Mouse (Mus musculus): Measurements from ENCODE around the gene Wfdc15a. TPM values are rescaled to one million over a fixed set of nuclear protein-coding genes. Genes with fewer than 3 reads are reported as not detected.
"Not testable (repeated sequence)": the region's sequence is repeated elsewhere in the genome, so short reads cannot be mapped to it uniquely, and the experiment has no call there.

Wfdc15a gene
- not detected for total RNA-seq (2021)

DNA sequence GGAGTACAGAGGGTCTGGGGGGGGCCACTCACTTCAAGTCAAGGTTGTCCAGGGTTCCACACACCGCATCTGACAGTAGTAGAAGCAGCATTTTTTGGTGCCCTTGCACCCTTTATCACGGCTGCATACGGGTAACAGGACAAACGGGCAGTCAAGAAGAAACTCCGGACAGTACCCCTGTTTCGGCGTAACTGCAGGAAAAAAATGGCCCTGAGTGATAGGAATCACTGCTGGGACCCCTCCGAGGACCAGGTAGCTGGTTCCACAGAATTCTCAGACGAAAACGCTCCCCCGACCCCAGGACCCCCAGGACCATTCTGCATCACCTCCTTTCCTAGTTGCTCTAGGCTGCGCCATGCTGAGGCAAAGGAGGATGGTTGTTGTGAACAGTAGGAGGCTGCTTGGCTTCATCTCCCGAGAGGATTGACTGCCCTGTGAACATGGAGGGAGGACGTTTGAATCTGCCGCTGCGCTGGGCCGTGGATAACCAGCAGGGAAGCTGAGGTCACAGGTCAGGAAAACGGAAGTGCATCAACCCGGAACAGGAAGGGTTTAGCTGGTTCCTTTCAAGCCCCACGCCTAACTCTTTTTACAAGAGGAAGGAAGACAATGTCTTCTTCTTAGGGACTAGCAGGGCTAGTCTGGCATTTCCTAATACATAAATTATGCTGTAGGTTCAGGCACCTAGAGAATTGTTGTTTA, at the start of gene Wfdc15a:
TSS of gene Wfdc15a (minus strand) at position 505 of the 702 bp plus-strand sequence.
- DNase-seq: no peak

DNA sequence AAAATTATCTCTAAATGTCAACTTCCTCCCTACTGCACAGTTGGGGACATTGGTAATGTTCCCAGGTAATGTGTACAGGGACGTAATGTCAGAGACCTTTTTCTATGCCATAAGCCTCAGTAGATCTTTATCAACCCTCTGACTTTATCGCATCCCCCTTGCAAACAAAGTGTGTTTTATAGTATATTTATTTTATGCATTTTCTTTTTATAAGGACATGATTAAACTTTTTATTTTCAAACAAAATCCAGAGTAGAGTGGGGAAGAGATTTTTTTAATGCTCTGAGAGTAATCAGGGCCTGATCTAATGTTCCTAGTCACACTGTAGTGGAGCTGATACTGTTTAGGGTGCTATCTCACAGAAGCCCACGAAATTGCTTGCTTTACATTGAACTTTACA, 38.4 kb upstream of the Wfdc15a start, which contains the start of gene Svs2:
TSS of gene Svs2 (minus strand) at position 101 of the 400 bp plus-strand sequence.
- no peak for DNase-seq

DNA sequence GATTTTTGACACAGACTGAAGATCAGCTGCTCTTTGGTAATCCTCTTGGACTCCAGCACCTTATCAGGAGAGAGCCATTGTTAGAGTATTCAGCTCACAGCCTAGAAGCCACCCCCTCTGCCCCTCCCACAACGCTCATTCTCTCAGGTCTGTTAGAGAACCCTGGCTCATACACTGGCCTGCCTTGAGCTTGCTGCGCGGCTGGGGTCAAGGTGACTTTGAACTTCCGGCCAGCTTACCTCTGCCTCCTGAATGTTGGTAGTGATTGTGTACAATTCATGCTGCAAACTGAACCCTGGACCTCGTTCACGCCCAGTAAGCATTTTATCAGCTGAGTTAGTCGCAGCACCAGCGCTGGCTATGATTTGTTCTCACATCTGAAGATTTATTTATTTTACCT, 32.7 kb upstream of the Wfdc15a start:
- no peak for DNase-seq

GRCm38 (mm10) chr2:164228361-164229070, 28.6 kb upstream of the Wfdc15a start:
- no peak for DNase-seq

- DNase-seq: no peak
These were observed 21.6 kb upstream of the Wfdc15a start, which contains the start of gene Wfdc15b for GRCm38 (mm10) chr2:164221522-164221921. Gene Wfdc15b (minus strand): TSS chr2:164221660.

- no peak for DNase-seq
These were observed 19.4 kb upstream of the Wfdc15a start for GRCm38 (mm10) chr2:164219295-164219694.

DNA sequence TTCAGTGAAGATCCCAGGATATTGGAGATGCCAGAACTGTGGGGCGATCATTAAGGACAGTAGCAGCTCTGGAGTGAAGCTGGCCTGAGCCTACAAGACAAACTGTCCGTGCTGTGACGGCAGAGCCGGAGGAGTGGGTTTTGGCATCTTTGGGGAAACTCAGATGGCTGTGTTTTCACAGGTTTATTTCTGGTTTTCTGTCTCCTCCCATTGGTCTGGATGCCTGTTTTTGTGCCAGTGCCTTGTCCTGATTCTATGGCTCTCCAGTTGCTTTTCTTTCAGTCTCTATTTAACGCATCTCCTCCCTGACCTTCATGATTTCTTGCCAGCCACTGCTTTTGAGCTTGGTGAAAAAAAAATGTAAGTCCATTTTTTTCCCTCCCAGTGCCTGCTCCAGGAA, 12.8 kb upstream of the Wfdc15a start:
- no peak for DNase-seq

DNA sequence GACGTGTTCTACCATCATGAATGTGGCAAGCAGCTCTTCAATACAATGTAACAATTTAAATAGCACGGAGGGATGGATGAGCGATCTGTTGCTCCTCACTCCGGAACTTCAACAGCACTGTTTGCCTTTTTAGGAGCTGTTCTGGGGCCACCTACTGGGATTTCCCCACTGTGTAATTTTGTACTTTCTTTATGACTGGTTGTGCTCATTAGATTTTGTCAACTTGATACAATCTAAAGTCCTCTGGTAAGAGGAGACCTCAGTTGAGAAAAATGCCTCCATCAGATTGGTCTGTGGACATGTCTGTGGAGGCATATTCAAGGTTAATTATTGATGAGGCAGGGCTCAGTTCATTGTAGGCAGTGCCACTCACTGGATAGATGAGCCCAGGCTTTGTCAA, 11.0 kb upstream of the Wfdc15a start:
- DNase-seq: no peak

GRCm38 (mm10) chr2:164206676-164207075, 6.7 kb upstream of the Wfdc15a start:
- no peak for DNase-seq

- not testable (repeated sequence) for DNase-seq
These were observed 6.1 kb upstream of the Wfdc15a start for GRCm38 (mm10) chr2:164206011-164206410.

- DNase-seq: no peak
These were observed 3.3 kb downstream of the Wfdc15a start for GRCm38 (mm10) chr2:164196700-164196990.

GRCm38 (mm10) chr2:164195971-164196699, 3.8 kb downstream of the Wfdc15a start:
- DNase-seq: no peak

- DNase-seq: no peak
These were observed 4.8 kb downstream of the Wfdc15a start for GRCm38 (mm10) chr2:164194959-164195630.

- DNase-seq: no peak
These were observed 7.7 kb downstream of the Wfdc15a start for GRCm38 (mm10) chr2:164192279-164192678.

- no peak for DNase-seq
These were observed 9.4 kb downstream of the Wfdc15a start, which contains the start of gene Wfdc12 for GRCm38 (mm10) chr2:164190576-164190975. Gene Wfdc12 (minus strand): TSS chr2:164190608.

DNA sequence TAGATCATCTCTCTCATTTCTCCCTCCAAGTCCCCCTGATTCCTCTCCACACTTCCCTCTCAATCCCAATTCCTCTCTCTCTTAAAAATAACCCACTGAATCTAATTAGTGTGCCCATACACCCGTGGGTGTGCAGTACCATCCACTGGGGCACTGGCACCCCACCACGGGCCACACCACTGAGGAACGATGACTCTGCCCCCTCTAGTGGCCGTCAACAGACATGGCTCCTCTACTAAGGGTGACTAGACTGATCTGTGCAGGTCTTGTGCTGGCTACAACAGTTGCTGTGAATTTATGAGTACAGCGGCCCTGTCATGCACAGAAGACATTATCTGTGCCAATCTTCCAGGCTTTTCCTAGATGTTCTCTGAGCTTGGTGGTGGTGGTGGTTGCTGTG, 11.2 kb downstream of the Wfdc15a start:
- DNase-seq: no peak

DNA sequence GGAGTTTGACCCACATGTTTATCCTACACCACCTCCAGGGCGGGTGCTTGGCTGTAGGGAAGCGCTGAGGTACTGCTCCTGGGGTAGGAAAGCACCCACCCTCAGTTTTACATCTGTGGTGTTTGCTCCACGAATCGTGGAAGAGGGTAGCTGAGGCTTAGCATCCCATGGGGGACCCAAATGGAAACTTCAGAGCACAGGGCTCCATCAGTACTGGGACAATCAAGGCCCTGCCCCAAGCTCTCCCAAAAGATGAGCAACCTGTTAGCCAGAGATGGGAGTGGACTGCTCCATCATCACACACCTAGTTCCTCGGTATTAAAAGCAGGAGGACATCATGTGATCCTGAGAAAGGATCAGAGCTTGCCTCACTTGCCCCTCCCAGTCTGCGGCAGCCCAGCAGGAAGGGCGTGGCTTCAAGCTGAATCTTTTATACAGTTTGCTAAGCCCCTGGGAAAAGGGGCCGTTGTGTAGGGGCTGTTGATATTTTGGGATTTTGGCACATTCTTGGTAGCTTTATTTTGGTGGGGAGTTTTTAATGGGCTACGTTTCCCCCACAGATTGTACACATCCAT, 15.7 kb downstream of the Wfdc15a start:
- no peak for DNase-seq

DNA sequence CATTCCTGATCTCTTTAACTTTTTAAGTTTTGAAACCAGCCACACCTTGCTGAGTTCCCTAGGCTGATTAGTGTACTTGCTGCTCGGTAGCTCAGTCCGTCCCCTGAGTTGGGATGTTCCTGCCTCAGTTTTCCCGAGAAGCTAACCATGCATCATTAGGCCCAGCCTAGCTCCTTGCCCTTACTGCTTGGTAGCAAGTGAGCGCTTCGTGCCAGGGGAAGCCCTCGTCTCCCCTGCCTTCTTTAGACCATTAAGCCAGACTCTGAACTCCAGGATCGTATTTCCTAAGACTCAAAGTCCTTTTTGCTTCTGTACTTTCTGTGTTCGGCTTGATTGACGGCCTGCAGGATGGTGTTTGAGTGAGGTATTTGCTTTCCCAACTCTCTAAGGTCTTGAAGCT, 16.6 kb downstream of the Wfdc15a start:
- DNase-seq: no peak

GRCm38 (mm10) chr2:164182692-164183255, 17.2 kb downstream of the Wfdc15a start, which contains the start of gene Wfdc5:
Gene Wfdc5 (minus strand): TSS chr2:164182742.
- DNase-seq: no peak

- DNase-seq: no peak
These were observed 19.2 kb downstream of the Wfdc15a start for GRCm38 (mm10) chr2:164180770-164181169.

DNA sequence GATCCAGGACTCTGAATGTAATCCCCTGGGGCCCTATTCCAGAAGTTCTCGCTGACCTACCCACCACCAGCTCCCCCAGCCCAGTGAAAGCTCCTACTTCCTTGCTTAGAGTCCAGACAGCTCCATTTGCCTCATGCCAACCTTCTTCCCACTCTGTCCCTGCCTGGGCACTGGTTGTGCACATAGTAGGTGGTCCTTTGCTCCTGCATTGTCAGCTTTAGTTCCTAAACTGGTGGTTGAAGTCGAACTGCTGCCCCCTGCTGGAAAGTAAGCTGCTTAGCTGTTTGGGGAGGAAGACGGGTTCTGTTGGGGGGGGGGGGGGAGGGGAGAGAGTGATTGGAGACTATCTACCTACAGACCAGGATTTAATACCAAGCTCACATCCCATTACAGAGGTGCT, 19.8 kb downstream of the Wfdc15a start:
- no peak for DNase-seq

GRCm38 (mm10) chr2:164177831-164178230, 22.1 kb downstream of the Wfdc15a start:
- no peak for DNase-seq
